Mouse (Mus musculus): Measurements from ENCODE around the gene Sept1.
"Not testable (repeated sequence)": the region's sequence is repeated elsewhere in the genome, so short reads cannot be mapped to it uniquely, and the experiment has no call there.

The Sept1 gene

DNA sequence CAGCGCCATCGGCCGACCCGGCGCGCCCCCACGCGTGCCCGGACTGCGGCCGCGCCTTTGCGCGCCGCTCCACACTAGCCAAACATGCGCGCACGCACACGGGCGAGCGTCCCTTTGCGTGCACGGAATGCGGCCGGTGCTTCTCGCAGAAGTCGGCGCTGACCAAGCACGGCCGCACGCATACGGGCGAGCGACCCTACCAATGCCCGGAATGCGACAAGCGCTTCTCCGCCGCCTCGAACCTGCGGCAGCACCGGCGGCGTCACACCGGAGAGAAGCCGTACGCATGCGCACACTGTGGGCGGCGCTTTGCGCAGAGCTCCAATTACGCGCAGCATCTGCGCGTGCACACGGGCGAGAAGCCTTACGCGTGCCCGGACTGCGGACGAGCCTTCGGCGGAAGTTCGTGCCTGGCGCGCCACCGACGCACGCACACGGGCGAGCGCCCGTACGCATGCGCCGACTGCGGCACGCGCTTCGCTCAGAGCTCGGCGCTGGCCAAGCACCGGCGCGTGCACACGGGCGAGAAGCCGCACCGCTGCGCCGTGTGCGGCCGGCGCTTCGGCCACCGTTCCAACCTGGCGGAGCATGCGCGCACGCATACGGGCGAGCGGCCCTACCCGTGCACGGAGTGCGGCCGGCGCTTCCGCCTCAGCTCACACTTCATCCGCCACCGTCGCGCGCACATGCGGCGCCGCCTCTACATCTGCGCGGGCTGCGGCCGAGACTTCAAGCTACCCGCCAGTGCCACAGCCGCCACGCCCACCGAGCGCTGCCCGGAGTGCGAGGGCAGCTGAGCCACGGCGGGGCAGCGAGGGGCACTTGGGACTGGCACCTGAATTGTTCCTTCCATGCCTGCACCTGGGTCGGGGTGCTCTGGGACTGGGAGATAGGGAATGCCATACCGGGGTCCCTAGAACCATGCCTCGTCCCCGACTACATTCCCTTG is 21.2 kb upstream of the Sept1 start:
- peak; percentile 99 for DNase-seq (ENCODE audit: low read depth, low spot score)

DNA sequence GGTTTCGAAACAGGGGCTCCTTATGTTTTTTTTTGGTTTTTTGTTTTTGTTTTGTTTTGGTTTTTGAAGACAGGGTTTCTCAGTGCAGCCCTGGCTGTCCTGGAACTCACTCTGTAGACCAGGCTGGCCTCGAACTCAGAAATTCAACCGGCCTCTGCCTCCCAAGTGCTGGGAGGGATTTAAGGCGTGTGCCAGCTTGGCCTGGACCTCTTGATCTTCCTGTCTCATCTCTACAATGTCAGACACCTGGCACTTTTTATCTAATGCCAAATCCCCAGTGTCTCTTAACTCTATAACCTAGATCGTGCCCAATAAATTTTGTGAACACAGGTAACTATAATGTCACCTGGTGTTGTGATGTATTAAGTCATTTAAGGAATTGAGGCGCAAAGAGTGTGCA is 20.4 kb upstream of the Sept1 start:
- DNase-seq (ENCODE audit: low read depth, low spot score), result no peak

GRCm38 (mm10) chr7:127252414-127252813 is 19.5 kb upstream of the Sept1 start:
- DNase-seq (ENCODE audit: low read depth, low spot score), result no peak

- DNase-seq (ENCODE audit: low read depth, low spot score), result not testable (repeated sequence)
These were observed 17.6 kb upstream of the Sept1 start for GRCm38 (mm10) chr7:127250511-127250910.

DNA sequence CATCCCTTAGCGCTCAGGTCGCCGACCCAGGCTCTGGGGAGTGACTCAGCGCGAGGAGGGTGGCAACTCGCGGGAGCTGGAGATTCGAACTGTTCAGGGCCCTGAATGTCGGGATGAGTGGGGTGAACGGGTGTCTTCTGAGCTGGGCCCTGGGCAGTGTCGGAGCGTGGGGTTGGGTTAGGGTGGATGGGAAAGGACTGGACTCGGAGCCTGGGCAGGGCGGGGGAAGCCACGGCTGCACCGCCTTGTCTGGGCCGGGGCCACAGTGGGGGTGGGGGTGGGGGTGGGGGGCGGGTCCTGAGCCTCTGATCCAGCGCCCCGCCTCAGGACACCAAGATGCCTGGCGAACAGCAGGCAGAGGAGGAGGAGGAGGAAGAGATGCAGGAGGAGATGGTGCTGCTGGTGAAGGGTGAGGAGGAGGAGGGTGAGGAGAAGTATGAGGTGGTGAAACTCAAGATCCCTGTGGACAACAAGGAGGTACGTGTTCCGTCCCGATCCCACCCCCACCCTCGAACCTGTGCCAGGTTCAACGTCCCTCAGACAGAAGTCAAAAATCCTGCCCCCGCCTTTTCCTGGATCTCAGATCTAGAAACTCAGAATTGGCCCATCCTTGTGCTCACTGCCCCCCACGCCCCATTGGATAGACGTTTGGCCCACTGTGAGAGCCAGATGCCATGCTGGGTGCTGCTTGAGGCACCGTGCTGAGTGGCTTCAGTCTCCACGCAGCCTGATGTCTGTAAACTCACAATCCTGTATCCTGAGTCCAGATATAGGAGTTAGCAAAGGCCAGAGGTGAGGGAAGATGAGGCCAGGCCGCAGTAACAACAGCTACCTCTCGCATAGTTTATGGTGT is 12.0 kb upstream of the Sept1 start:
- DNase-seq (ENCODE audit: low read depth, low spot score), result no peak

DNA sequence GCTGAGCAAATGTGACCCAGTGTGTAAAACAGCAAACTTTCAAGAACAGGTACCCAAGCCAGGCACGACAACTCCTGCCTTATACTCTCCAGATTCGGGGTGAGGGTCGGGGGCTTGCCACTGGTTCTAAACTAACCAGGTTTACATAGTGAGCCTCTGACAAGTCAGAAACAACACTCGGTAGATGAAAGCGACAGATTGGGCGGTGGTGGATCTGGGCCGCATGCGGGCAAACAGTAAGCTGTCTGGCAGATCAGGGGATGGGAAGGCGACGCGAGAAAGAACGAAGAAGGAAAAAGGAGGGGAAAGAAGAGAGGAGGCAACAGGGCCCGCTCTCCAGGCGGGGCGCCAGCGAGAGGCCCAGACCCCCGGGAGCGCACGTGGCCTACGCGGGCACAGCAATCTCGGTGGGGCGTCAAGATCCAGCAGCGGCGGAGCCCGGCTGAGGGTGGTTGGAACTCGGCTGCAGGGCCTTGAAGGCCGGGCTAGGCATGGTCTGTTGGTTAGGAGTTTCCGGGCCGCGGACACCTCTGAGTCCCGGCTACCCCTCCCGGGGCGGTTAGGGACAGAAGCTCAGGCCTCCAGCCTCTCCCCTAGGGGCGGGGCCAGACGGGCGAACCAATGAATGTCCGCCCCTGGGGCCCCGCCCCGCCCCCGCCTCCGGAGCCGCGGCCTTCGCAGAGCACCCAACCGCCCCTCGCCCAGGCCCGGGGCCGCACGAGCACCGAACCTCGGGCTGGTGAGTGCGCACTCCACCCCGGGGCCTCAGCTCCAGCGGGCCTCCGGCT is 11.1 kb upstream of the Sept1 start, which contains the start of gene Zfp771:
Gene Zfp771, plus strand, starts transcription at position 405 of the 788 bp plus-strand sequence.
- peak; percentile 92 for DNase-seq (ENCODE audit: low read depth, low spot score)

DNA sequence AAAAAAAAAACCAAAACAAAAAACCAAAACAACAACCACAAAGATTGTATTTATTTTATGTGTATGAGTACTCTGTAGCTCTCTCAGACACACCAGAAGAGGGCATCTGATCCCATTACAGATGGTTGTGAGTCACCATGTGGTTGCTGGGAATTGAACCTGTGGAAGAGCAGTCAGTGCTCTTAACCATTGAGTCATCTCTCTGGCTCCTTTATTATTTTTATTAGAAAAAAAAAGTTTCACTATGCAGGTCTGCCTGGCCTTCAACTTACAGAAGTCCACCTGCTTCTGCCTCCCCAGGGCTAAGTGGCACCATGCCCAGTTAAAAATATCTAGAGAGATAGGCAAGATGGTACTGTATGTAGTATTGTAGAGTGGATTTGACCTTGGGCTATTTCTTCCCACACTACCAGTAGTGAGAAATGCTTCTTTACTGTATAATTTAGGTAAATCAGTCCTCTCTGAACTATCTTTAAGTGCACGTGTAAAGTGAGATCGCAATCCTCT is 10.5 kb upstream of the Sept1 start:
- DNase-seq (ENCODE audit: low read depth, low spot score), result no peak

DNA sequence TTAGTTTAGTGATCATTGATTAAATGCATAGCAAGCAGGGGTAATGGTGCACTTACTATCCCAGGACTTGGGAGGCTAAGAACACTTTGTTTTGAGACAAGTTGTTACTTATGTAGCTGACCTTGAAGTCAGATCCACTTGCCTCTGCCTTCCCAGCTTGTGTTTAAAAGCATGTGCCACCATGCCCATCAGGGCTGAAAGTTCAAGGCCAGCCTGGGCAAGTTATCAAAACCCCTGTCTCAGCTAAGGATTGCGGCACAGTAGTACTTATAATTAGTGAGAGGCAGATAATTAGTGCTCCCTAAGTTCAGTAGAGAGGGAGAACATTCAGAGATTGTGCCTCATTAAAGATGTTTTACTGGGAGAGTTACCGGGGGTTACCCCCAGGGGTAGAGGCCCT is 1.8 kb upstream of the Sept1 start:
- DNase-seq (ENCODE audit: low read depth, low spot score), result no peak

DNA sequence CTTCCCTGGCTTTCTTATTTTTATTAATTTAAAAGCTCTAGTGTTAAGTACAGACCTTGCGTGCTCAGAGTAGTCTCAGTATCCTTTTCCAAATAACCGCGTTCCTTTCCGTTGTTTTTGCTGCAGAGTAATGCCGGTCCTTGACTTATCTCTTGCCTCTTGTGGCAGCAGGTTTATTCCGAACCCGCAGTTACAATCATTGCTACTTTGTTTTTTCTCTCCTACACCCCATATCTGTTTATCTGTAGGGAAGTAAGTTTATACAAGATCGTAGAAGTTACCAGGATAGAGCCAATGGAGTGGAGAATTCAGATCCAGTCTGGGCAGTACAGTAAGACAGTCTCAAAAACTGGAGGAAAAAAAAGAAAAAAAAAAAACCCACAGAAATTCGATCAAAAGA is 835 bp upstream of the Sept1 start:
- DNase-seq (ENCODE audit: low read depth, low spot score), result no peak

DNA sequence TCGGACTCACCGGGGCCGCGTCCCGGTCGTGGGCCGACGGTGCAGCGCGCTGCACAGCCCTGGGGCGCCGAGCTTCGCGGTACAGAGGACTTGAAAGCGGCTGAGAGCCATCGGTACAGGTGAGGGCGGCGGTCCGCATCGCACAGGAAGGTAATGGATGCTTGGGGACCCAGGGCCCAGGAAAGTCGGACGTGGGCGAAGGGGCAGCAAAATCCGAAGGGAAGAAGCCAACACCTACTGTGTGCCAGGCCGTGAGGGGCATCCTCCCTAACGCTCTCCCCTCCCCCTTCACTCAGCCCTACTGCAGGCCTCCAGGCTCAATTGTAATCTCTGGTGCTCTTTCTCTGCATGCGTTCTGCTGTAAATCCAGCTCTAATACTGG is 429 bp upstream of the Sept1 start:
- DNase-seq (ENCODE audit: low read depth, low spot score), result no peak

GRCm38 (mm10) chr7:127231826-127232621 is 906 bp downstream of the Sept1 start:
- DNase-seq (ENCODE audit: low read depth, low spot score), result no peak

GRCm38 (mm10) chr7:127231376-127231775 is 1.6 kb downstream of the Sept1 start:
- no peak for DNase-seq (ENCODE audit: low read depth, low spot score)

DNA sequence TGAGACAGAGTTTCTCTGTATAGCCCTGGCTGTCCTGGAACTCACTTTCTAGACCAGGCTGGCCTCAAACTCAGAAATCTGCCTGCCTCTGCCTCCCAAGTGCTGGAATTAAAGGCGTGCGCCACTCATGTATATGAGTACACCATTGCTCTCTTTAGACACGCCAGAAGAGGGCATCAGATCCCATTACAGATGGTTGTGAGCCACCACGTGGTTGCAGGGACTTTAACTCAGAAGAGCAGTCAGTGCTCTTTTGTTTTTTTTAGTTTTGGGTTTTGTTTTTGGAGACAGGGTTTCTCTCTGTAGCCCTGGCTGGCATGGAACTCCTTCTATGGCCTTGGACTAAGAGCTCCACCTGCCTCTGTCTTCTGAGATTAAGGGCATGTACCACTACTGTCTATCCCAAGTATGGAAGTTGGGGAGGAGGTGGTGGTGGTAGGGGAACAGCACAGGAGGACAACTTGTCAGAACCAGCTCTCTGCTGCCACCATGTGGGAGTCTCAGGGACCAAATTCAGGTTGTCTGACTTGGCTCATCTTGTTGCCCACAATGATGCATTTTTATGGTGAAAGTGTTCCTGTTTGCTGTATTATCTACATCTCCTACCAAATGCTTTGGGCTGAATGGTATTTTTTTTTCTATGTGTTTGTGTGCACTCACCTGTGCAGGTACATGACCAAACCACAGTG is 4.2 kb downstream of the Sept1 start:
- DNase-seq (ENCODE audit: low read depth, low spot score), result peak; percentile 60

GRCm38 (mm10) chr7:127225147-127225995 is 7.6 kb downstream of the Sept1 start:
- no peak for DNase-seq (ENCODE audit: low read depth, low spot score)

DNA sequence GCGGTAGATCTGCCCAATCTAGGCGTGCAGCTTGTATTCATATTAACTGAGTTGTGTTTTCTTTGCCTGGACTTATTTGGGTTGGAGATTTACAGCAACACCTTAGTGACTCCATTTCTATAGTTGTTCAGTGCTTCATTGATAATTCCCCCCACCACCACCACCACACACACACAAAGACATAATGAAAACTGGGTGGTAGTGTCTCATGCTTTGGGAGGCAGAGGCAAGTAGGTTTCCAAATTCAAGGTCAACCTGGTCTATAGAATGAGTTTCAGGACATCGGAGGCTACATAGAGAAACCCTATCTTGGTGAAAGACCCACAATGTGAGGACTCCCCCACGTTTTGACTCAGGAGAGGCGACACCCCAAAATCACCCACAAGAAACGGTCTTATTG is 8.3 kb downstream of the Sept1 start:
- DNase-seq (ENCODE audit: low read depth, low spot score), result no peak

DNA sequence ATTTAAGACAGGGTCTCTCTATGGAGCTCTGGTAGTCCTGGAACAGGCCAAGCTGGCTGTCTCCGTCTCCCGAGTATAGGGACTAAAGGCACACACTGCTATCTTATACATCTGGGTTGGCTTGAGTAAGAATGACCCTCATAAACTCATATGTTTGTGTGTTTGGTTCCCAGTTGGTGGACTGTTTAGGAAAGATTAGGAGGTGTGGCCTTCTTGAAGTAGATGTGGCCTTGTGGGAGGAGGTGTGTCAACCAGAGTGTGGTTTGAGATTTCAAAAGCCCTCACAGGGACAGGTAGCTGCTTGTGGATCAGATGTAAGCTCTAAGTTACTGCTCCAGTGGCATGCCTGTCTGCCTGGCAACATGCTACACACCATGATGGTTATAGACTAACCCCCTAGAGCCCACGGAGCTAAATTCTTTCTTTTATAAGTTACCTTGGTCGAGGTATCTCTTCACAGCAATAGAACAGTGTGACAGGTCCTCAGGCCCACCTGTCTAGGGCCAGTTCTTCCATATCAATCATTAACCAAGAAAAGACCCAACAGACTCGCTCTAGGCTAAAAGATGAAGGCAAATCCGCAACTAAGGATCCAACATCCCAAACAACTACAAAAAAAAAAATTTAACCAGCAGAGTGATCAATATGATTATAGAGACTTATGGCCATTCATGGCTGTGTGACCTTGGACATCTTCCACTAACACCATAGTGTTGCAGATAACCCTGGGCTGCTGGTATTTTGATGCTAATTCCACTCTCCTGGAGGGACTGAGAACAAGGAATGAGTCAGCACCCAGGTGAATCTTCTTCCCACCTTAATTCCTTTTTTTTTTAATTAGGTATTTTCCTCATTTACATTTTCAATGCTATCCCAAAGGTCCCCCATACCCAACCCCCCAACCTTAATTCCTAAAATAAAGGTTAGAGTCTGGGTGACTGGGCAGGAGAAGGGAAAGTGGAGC is 9.1 kb downstream of the Sept1 start:
- no peak for DNase-seq (ENCODE audit: low read depth, low spot score)

- DNase-seq (ENCODE audit: low read depth, low spot score), result no peak
These were observed 9.8 kb downstream of the Sept1 start for GRCm38 (mm10) chr7:127223106-127223505.

GRCm38 (mm10) chr7:127220440-127220839 is 12.5 kb downstream of the Sept1 start:
- no peak for DNase-seq (ENCODE audit: low read depth, low spot score)
